In the genomic region with DNA sequence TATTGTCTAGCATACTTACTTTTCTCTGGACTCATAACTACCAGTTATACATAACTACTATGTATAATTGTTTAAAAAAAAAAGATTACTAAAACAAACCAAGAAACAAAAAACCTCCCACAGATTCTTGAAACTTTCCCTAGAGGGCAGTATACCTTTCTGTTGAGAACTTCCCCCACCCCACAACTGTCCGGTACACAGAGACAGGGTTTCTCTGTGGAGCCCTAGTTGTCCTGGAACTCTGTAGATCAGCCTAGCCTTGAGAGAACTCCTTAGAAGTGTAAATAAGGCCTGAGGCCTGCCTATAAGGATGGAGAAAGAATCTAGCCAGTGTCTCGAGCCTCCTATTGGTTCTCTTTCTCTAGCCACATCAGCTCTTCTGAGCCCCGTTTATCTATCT, we compare ENCODE assay signal across 12 mouse cellular contexts. TPM values are rescaled to one million over a fixed set of nuclear protein-coding genes. Genes with fewer than 3 reads are reported as not detected.
DNase-seq lines count a peak whose midpoint lies in the region; ATAC-seq and TF ChIP-seq lines count a peak whose summit lies in the region.
"Had no signal": no experiment of that assay in that cellular context is flagged by ENCODE, and none has a peak within 500 bp of the region (broad histone marks: within the 10 kb centered on the region; RNA-seq: fewer than 3 reads in every experiment).

No protein-coding gene starts in this region.

- peaks cover 9% of the 10 kb centered on the region; the same call in 1 of the 2 replicates for H3K27me3 ChIP-seq in forebrain, embryonic 14.5 days (replicated peaks; ENCODE audit: control insufficient read depth, insufficient read depth, low read length)
- peaks cover 27% of the 10 kb centered on the region for H3K27me3 ChIP-seq in forebrain, embryonic 12.5 days
- peaks cover 13% of the 10 kb centered on the region; the same call in 1 of the 2 replicates for H3K27me3 ChIP-seq in limb, embryonic 14.5 days (ENCODE audit: control insufficient read depth, insufficient read depth, low read length)
- H3K27me3 ChIP-seq in limb, embryonic 10.5 days (ENCODE audit: low read depth, poor library complexity, severe bottlenecking), result peaks cover 26% of the 10 kb centered on the region

- ATAC-seq in forebrain, embryonic 14.5 days, result no peak
- no peak for ATAC-seq in forebrain, embryonic 12.5 days (ENCODE audit: low FRiP score)
- ATAC-seq in limb, embryonic 14.5 days (ENCODE audit: low FRiP score, low read depth), result no peak

- TF ChIP-seq POLR2A in limb, embryonic 14.5 days (IDR thresholded peaks at IDR 0.05; ENCODE audit: borderline replicate concordance, extremely low read depth, insufficient read depth, insufficient read length), result no peak

- DNase-seq in forebrain, embryonic 14.5 days (ENCODE audit: low spot score), result peak; percentile 32
- DNase-seq in limb, embryonic 14.5 days (ENCODE audit: low spot score), result peak; percentile 40
- DNase-seq in limb, embryonic 10.5 days (ENCODE audit: low spot score), result no peak
- peak; percentile 55 for DNase-seq in R1 (ENCODE audit: low read depth, low spot score)
- peak; percentile 38 for DNase-seq in induced T-regulatory cell, adult 2 months (ENCODE audit: low read depth)
- no peak for DNase-seq in urinary bladder, adult 2 months (ENCODE audit: low spot score)
- DNase-seq in thymus, adult 18-20 months, result no peak
- DNase-seq: gastrocnemius, postnatal 25 days; layer of hippocampus, adult 9-11 months; lung, postnatal 4 days had no signal

- WGBS in forebrain, embryonic 14.5 days, result 35% methylated on average over 3 of the region's 3 CpGs
- 35% methylated on average over 3 of the region's 3 CpGs for WGBS in forebrain, embryonic 12.5 days
- 38% methylated on average over 3 of the region's 3 CpGs for WGBS in limb, embryonic 14.5 days
- WGBS in limb, embryonic 10.5 days, result 32% methylated on average over 3 of the region's 3 CpGs

- no peaks in the 10 kb centered on the region for H3K9me3 ChIP-seq in forebrain, embryonic 14.5 days (replicated peaks; ENCODE audit: control insufficient read depth, low read length)
- no peaks in the 10 kb centered on the region for H3K9me3 ChIP-seq in forebrain, embryonic 12.5 days
- no peaks in the 10 kb centered on the region for H3K9me3 ChIP-seq in limb, embryonic 14.5 days (ENCODE audit: control insufficient read depth, low read length)
- H3K9me3 ChIP-seq in limb, embryonic 10.5 days (replicated peaks), result no peaks in the 10 kb centered on the region
- H3K9me3 ChIP-seq: embryonic facial prominence, embryonic 13.5 days had no signal

- no peak overlapping the region for H3K4me3 ChIP-seq in forebrain, embryonic 14.5 days (ENCODE audit: low read depth, low read length)
- H3K4me3 ChIP-seq in forebrain, embryonic 12.5 days (replicated peaks), result no peak overlapping the region
- H3K4me3 ChIP-seq in limb, embryonic 14.5 days (replicated peaks; ENCODE audit: low read length), result no peak overlapping the region
- no peak overlapping the region for H3K4me3 ChIP-seq in limb, embryonic 10.5 days
- H3K4me3 ChIP-seq: embryonic facial prominence, embryonic 13.5 days had no signal

- no peak overlapping the region for H3K27ac ChIP-seq in forebrain, embryonic 14.5 days (ENCODE audit: low read depth, low read length)
- no peak overlapping the region for H3K27ac ChIP-seq in forebrain, embryonic 12.5 days
- H3K27ac ChIP-seq in limb, embryonic 14.5 days (replicated peaks; ENCODE audit: low read depth, low read length), result no peak overlapping the region
- H3K27ac ChIP-seq in limb, embryonic 10.5 days, result no peak overlapping the region
- H3K27ac ChIP-seq: embryonic facial prominence, embryonic 13.5 days had no signal

- H3K36me3 ChIP-seq in forebrain, embryonic 14.5 days (ENCODE audit: control insufficient read depth, insufficient read depth, low read length), result no peaks in the 10 kb centered on the region
- no peaks in the 10 kb centered on the region for H3K36me3 ChIP-seq in forebrain, embryonic 12.5 days (replicated peaks)
- H3K36me3 ChIP-seq in limb, embryonic 14.5 days (ENCODE audit: control insufficient read depth, insufficient read depth, low read length), result no peaks in the 10 kb centered on the region
- H3K36me3 ChIP-seq in limb, embryonic 10.5 days, result no peaks in the 10 kb centered on the region
- H3K36me3 ChIP-seq: embryonic facial prominence, embryonic 13.5 days had no signal

- no peak overlapping the region for H3K4me2 ChIP-seq in forebrain, embryonic 14.5 days (ENCODE audit: low read length)
- no peak overlapping the region for H3K4me2 ChIP-seq in forebrain, embryonic 12.5 days
- H3K4me2 ChIP-seq in limb, embryonic 14.5 days (replicated peaks; ENCODE audit: low read depth, low read length, severe bottlenecking), result no peak overlapping the region
- H3K4me2 ChIP-seq: embryonic facial prominence, embryonic 13.5 days had no signal

- no peaks in the 10 kb centered on the region; the same call in 1 of the 2 replicates for H3K4me1 ChIP-seq in forebrain, embryonic 14.5 days (ENCODE audit: control insufficient read depth, insufficient read depth, low read length)
- peaks cover 9% of the 10 kb centered on the region for H3K4me1 ChIP-seq in forebrain, embryonic 12.5 days
- H3K4me1 ChIP-seq in limb, embryonic 14.5 days (ENCODE audit: control insufficient read depth, insufficient read depth, low read length), result no peaks in the 10 kb centered on the region
- H3K4me1 ChIP-seq in limb, embryonic 10.5 days, result peaks cover 15% of the 10 kb centered on the region

- H3K9ac ChIP-seq in forebrain, embryonic 14.5 days (ENCODE audit: low read length), result no peak overlapping the region
- no peak overlapping the region for H3K9ac ChIP-seq in forebrain, embryonic 12.5 days
- H3K9ac ChIP-seq in limb, embryonic 14.5 days (ENCODE audit: low read depth, low read length, severe bottlenecking), result no peak overlapping the region
- H3K9ac ChIP-seq: embryonic facial prominence, embryonic 13.5 days had no signal

RNA-seq across cellular contexts. Expression of a gene that starts 13.7 kb away (rescaled TPM):
- polyA plus RNA-seq in forebrain, embryonic 14.5 days (2014; fragmentation: Nextera tagmentation; extraction: Ambion mirVana), result 0.09 and 0.22 TPM in 2 replicates
- polyA plus RNA-seq in forebrain, embryonic 12.5 days (2016; fragmentation: Nextera tagmentation; extraction: Ambion mirVana), result 0.54 and 1.0 TPM in 2 replicates
- polyA plus RNA-seq in limb, embryonic 14.5 days (2012; rRNA removed), result 14.6 and 19.8 TPM in 2 replicates
- 4.9 and 5.3 TPM in 2 replicates for polyA plus RNA-seq in limb, embryonic 14.5 days (2014; fragmentation: Nextera tagmentation; extraction: Ambion mirVana)
- 0.44 TPM in 1 of 2 replicates, not detected in the other for polyA plus RNA-seq in limb, embryonic 10.5 days (2016; fragmentation: Nextera tagmentation; extraction: Ambion mirVana)
- 24.1 and 28.5 TPM in 2 replicates for polyA plus RNA-seq in urinary bladder, adult 2 months (2012; rRNA removed)

RNA-seq across cellular contexts. Expression of a gene that starts 13.9 kb away (rescaled TPM):
- polyA plus RNA-seq in forebrain, embryonic 14.5 days (2014; fragmentation: Nextera tagmentation; extraction: Ambion mirVana), result 301 and 310 TPM in 2 replicates
- 218 and 236 TPM in 2 replicates for polyA plus RNA-seq in forebrain, embryonic 12.5 days (2016; fragmentation: Nextera tagmentation; extraction: Ambion mirVana)
- polyA plus RNA-seq in limb, embryonic 14.5 days (2012; rRNA removed), result 246 and 314 TPM in 2 replicates
- polyA plus RNA-seq in limb, embryonic 14.5 days (2014; fragmentation: Nextera tagmentation; extraction: Ambion mirVana), result 273 and 281 TPM in 2 replicates
- polyA plus RNA-seq in limb, embryonic 10.5 days (2016; fragmentation: Nextera tagmentation; extraction: Ambion mirVana), result 250 and 257 TPM in 2 replicates
- polyA plus RNA-seq in urinary bladder, adult 2 months (2012; rRNA removed), result 286 and 310 TPM in 2 replicates

RNA-seq across cellular contexts. Expression of a gene that starts 31.8 kb away (rescaled TPM):
- 9.7 and 10.2 TPM in 2 replicates for polyA plus RNA-seq in forebrain, embryonic 14.5 days (2014; fragmentation: Nextera tagmentation; extraction: Ambion mirVana)
- polyA plus RNA-seq in forebrain, embryonic 12.5 days (2016; fragmentation: Nextera tagmentation; extraction: Ambion mirVana), result 6.7 and 7.0 TPM in 2 replicates
- 3.3 and 3.9 TPM in 2 replicates for polyA plus RNA-seq in limb, embryonic 14.5 days (2012; rRNA removed)
- 6.0 and 6.3 TPM in 2 replicates for polyA plus RNA-seq in limb, embryonic 14.5 days (2014; fragmentation: Nextera tagmentation; extraction: Ambion mirVana)
- polyA plus RNA-seq in limb, embryonic 10.5 days (2016; fragmentation: Nextera tagmentation; extraction: Ambion mirVana), result 1.7 and 1.9 TPM in 2 replicates
- polyA plus RNA-seq in urinary bladder, adult 2 months (2012; rRNA removed), result 317 and 416 TPM in 2 replicates

RNA-seq across cellular contexts. Expression of a gene that starts 49.5 kb away (rescaled TPM):
- 0.13 and 0.36 TPM in 2 replicates for polyA plus RNA-seq in forebrain, embryonic 14.5 days (2014; fragmentation: Nextera tagmentation; extraction: Ambion mirVana)
- polyA plus RNA-seq in forebrain, embryonic 12.5 days (2016; fragmentation: Nextera tagmentation; extraction: Ambion mirVana), result 0.22 and 0.23 TPM in 2 replicates
- 0.04 and 0.06 TPM in 2 replicates for polyA plus RNA-seq in limb, embryonic 14.5 days (2012; rRNA removed)
- polyA plus RNA-seq in limb, embryonic 14.5 days (2014; fragmentation: Nextera tagmentation; extraction: Ambion mirVana), result 0.30 and 0.32 TPM in 2 replicates
- polyA plus RNA-seq in limb, embryonic 10.5 days (2016; fragmentation: Nextera tagmentation; extraction: Ambion mirVana), result 0.23 and 0.34 TPM in 2 replicates
- polyA plus RNA-seq in urinary bladder, adult 2 months (2012; rRNA removed), result 0.04 TPM in 1 of 2 replicates, not detected in the other

RNA-seq across cellular contexts. Expression of a gene that starts 50.5 kb away (rescaled TPM):
- 7.2 and 8.8 TPM in 2 replicates for polyA plus RNA-seq in forebrain, embryonic 14.5 days (2014; fragmentation: Nextera tagmentation; extraction: Ambion mirVana)
- polyA plus RNA-seq in forebrain, embryonic 12.5 days (2016; fragmentation: Nextera tagmentation; extraction: Ambion mirVana), result 3.9 and 5.2 TPM in 2 replicates
- polyA plus RNA-seq in limb, embryonic 14.5 days (2012; rRNA removed), result 2.1 and 2.7 TPM in 2 replicates
- 1.1 and 1.3 TPM in 2 replicates for polyA plus RNA-seq in limb, embryonic 14.5 days (2014; fragmentation: Nextera tagmentation; extraction: Ambion mirVana)
- polyA plus RNA-seq in limb, embryonic 10.5 days (2016; fragmentation: Nextera tagmentation; extraction: Ambion mirVana), result 1.0 and 1.1 TPM in 2 replicates
- 11.3 and 12.6 TPM in 2 replicates for polyA plus RNA-seq in urinary bladder, adult 2 months (2012; rRNA removed)

Comparison
In these comparisons a context has a peak if more than half of its experiments do, and no peak if none do; other contexts are left out.
1. DNase-seq: peak in forebrain, embryonic 14.5 days (single experiment), limb, embryonic 14.5 days (single experiment), R1 (single experiment) and induced T-regulatory cell, adult 2 months (single experiment); none in limb, embryonic 10.5 days (single experiment), urinary bladder, adult 2 months (single experiment) and thymus, adult 18-20 months (0 of 2).
2. RNA of a gene that starts 31.8 kb away (polyA plus RNA-seq): 317 to 416 TPM in urinary bladder, adult 2 months; 9.7 to 10.2 TPM in forebrain, embryonic 14.5 days, 6.7 to 7.0 TPM in forebrain, embryonic 12.5 days, 3.3 to 6.3 TPM in limb, embryonic 14.5 days and 1.7 to 1.9 TPM in limb, embryonic 10.5 days; every median in the first group is over 10 times any median in the second.